Mouse (Mus musculus): ENCODE data around the gene Urm1.
"Not testable (repeated sequence)": the region's sequence is repeated elsewhere in the genome, so short reads cannot be mapped to it uniquely, and the experiment has no call there.

Gene Urm1

GRCm38 (mm10) chr2:29865125-29865524 lies 45.2 kb downstream of the Urm1 start:
- DNase-seq (ENCODE audit: low read depth, low spot score), result no peak

- DNase-seq (ENCODE audit: low read depth, low spot score), result peak; percentile 85
Measured at GRCm38 (mm10) chr2:29868949-29869645, 49.2 kb downstream of the Urm1 start, which contains the start of gene Cercam. Cercam (plus strand) TSS chr2:29869164.

GRCm38 (mm10) chr2:29869646-29870451 lies 50.0 kb downstream of the Urm1 start:
- DNase-seq (ENCODE audit: low read depth, low spot score), result peak; percentile 77

GRCm38 (mm10) chr2:29872581-29873295 lies 52.9 kb downstream of the Urm1 start:
- DNase-seq (ENCODE audit: low read depth, low spot score), result no peak

DNA sequence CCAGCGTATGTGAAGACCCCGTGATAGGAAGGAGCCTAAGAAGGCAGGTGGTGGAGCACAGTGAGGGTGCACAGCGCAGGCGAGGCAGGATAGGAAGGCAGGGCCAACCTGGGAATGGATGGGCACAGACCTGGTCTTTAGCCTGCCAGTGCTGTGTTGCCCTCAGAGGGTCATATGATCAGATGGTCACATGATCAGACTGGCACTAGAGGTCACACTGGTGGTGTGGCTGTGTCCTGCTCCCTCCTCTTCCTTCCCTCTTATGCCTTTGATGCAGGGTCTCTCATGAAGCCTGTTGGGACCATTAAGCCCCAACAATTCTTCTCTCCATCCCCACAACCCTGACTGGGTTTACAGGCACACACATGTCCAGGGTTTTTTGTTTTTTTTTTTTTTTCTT lies 53.9 kb downstream of the Urm1 start:
- no peak for DNase-seq (ENCODE audit: low read depth, low spot score)

GRCm38 (mm10) chr2:29878061-29878460 lies 58.2 kb downstream of the Urm1 start:
- no peak for DNase-seq (ENCODE audit: low read depth, low spot score)

- no peak for DNase-seq (ENCODE audit: low read depth, low spot score)
Measured at GRCm38 (mm10) chr2:29879191-29879590, 59.3 kb downstream of the Urm1 start.

DNA sequence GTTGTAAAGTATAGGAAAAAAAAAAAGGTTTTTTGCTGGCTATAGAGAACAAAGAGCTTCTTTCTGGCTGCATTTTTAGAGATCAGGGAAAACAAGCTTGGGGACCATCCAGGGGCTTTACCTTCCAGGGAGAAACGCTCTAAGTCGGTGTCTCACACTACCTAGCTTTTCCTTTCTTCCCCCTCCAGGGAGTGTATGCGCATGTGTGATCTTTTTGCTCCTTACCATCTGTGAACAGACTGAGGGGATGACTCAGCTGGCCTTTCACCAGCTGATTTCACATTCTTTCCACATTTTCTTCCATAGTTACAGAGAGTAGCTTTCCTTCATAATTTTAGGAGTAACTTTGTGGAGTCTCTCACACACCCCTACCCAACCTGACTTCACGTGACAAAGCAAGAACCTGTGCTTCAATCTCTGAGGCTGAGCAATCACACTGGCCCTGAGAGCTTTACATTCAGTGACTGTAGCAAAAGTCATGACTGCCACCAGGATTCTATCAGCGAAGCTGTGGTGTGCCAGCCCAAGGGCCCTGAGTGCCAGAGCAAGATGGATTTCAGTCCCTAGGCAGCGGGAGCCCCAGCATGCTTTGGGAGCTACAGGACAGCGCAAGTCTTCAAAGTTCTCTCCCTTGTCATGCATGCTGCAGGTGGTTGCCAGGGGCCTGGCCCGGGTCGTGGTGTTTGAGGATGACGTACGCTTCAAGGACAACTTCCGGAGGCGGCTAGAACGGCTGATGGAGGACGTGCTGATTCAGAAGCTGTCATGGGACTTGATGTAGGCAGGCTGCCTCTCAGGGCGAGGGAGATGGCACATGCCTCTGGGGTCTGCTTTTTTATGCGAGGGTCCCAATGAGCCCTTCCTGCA lies 60.3 kb downstream of the Urm1 start:
- no peak for DNase-seq (ENCODE audit: low read depth, low spot score)

DNA sequence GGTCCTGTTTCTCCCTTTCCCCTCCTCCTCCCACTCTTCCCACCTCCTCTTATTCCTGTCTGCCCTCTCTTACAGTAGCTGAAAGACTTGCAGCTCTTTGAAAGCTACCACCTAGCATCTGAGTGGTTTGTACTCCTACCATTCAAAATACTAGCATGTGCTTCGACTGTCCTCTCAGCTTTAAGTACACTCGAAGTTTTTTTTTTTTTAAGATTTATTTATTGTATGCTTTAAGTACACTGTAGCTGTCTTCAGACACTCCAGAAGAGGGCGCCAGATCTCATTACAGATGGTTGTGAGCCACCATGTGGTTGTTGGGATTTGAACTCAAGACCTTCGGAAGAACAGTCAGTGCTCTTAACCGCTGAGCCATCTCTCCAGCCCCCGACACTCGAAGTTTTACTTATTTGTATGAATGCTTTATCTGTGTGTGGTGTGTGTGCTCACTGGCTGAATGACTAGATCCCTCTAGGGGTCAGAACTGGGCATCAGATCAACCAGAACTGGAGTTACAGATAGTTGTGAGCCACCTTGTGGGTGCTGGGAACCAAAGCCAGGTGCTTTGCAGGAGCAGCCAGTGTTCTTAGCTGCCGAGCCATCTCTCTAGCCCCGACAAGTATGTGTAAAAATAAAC lies 66.9 kb downstream of the Urm1 start:
- not testable (repeated sequence) for DNase-seq (ENCODE audit: low read depth, low spot score)

- peak; percentile 99 for DNase-seq (ENCODE audit: low read depth, low spot score)
Measured at GRCm38 (mm10) chr2:29889066-29889944, 69.4 kb downstream of the Urm1 start, which contains the start of gene Odf2. Odf2 (plus strand) TSS chr2:29889221.

GRCm38 (mm10) chr2:29889991-29890833 lies 70.3 kb downstream of the Urm1 start:
- peak; percentile 91 for DNase-seq (ENCODE audit: low read depth, low spot score)

- no peak for DNase-seq (ENCODE audit: low read depth, low spot score)
Measured at GRCm38 (mm10) chr2:29891773-29892172, 71.9 kb downstream of the Urm1 start.
